Mouse (Mus musculus): ENCODE measurements around the gene Slco4c1.

Slco4c1 gene

DNA sequence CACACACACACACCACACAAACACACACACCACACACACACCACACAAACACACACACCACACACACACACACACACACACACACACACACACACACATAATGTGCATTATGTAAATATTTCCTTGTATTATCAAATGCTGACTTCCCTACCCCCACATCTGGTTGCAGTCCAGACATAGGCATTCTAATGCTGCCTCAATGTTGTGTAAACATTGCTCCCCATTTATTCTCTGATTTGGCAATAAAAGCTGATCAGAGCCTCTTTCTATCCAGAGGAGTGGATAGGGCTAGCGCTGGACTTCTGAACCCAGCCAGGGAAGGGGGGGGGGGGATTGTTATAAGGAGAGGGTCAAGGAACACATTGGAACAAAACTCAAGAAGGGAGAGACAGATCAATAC is 101.7 kb downstream of the Slco4c1 start:
- no peak for DNase-seq (ENCODE audit: low spot score)

- DNase-seq (ENCODE audit: low spot score) = no peak
These were observed 103.7 kb downstream of the Slco4c1 start for GRCm38 (mm10) chr1:96768264-96768663.

GRCm38 (mm10) chr1:96766535-96766934 is 105.4 kb downstream of the Slco4c1 start:
- DNase-seq (ENCODE audit: low spot score) = no peak

Data from ovary, postnatal 10 days (tissue).